8 mouse cellular contexts compared by ENCODE assay signal in genomic region chr6:125148926-125149568, GRCm38 (mm10). TPM values are rescaled to one million over a fixed set of nuclear protein-coding genes. Genes with fewer than 3 reads are reported as not detected.
DNase-seq lines count a peak whose midpoint lies in the region; ATAC-seq lines count a peak whose summit lies in the region.

No protein-coding gene starts in this region.

- WGBS in midbrain, embryonic 12.5 days: 84% methylated on average over 16 of the region's 16 CpGs
- WGBS in midbrain, embryonic 15.5 days: 77% methylated on average over 16 of the region's 16 CpGs
- 39% methylated on average over 16 of the region's 16 CpGs for WGBS in heart, embryonic 16.5 days
- WGBS in midbrain, embryonic 14.5 days: 82% methylated on average over 16 of the region's 16 CpGs

- peaks cover 33% of the 10 kb centered on the region for H3K36me3 ChIP-seq in midbrain, embryonic 12.5 days
- peaks cover 7% of the 10 kb centered on the region; the same call in 1 of the 2 replicates for H3K36me3 ChIP-seq in midbrain, embryonic 15.5 days (replicated peaks)
- H3K36me3 ChIP-seq in heart, embryonic 16.5 days (ENCODE audit: control insufficient read depth, insufficient read depth): peaks cover 11% of the 10 kb centered on the region
- H3K36me3 ChIP-seq in midbrain, embryonic 14.5 days (ENCODE audit: control insufficient read depth, insufficient read depth, low read length): peaks cover 32% of the 10 kb centered on the region

- peak; percentile 36 to 37 for DNase-seq in cerebellum, postnatal 36 days
- DNase-seq in kidney, postnatal 36 days: peak; percentile 78 to 80
- DNase-seq in midbrain, embryonic 14.5 days: no peak
- DNase-seq in thymus, adult 18-20 months: no peak

- no peaks in the 10 kb centered on the region for H3K9me3 ChIP-seq in midbrain, embryonic 12.5 days
- no peaks in the 10 kb centered on the region for H3K9me3 ChIP-seq in midbrain, embryonic 15.5 days
- no peaks in the 10 kb centered on the region for H3K9me3 ChIP-seq in heart, embryonic 16.5 days (replicated peaks; ENCODE audit: control insufficient read depth, low read length)
- no peaks in the 10 kb centered on the region for H3K9me3 ChIP-seq in midbrain, embryonic 14.5 days (ENCODE audit: control insufficient read depth, low read length)

- peaks cover 40% of the 10 kb centered on the region for H3K4me1 ChIP-seq in midbrain, embryonic 12.5 days
- H3K4me1 ChIP-seq in midbrain, embryonic 15.5 days: peaks cover 48% of the 10 kb centered on the region
- H3K4me1 ChIP-seq in heart, embryonic 16.5 days (ENCODE audit: control insufficient read depth, insufficient read depth, low read length): peaks cover 47% of the 10 kb centered on the region
- peaks cover 33% of the 10 kb centered on the region for H3K4me1 ChIP-seq in midbrain, embryonic 14.5 days (ENCODE audit: control insufficient read depth, insufficient read depth, low read length)

- H3K4me3 ChIP-seq in midbrain, embryonic 12.5 days: no peak overlapping the region
- H3K4me3 ChIP-seq in midbrain, embryonic 15.5 days: no peak overlapping the region
- H3K4me3 ChIP-seq in heart, embryonic 16.5 days (ENCODE audit: low read length): peak overlapping the region; percentile 26
- H3K4me3 ChIP-seq in midbrain, embryonic 14.5 days (replicated peaks; ENCODE audit: low read depth, low read length): no peak overlapping the region

- H3K9ac ChIP-seq in midbrain, embryonic 12.5 days (replicated peaks): peak overlapping the region; percentile 44; the same call in 1 of the 2 replicates
- no peak overlapping the region for H3K9ac ChIP-seq in midbrain, embryonic 15.5 days
- peak overlapping the region; percentile 74 for H3K9ac ChIP-seq in heart, embryonic 16.5 days (ENCODE audit: low read length)
- no peak overlapping the region; the same call in 1 of the 2 replicates for H3K9ac ChIP-seq in midbrain, embryonic 14.5 days (replicated peaks; ENCODE audit: low read length)

- H3K27me3 ChIP-seq in midbrain, embryonic 12.5 days: no peaks in the 10 kb centered on the region
- H3K27me3 ChIP-seq in midbrain, embryonic 15.5 days (replicated peaks): no peaks in the 10 kb centered on the region
- no peaks in the 10 kb centered on the region for H3K27me3 ChIP-seq in heart, embryonic 16.5 days (ENCODE audit: control insufficient read depth, insufficient read depth, low read length)
- no peaks in the 10 kb centered on the region for H3K27me3 ChIP-seq in midbrain, embryonic 14.5 days (ENCODE audit: control insufficient read depth, insufficient read depth, low read length)

- H3K4me2 ChIP-seq in midbrain, embryonic 12.5 days (replicated peaks): no peak overlapping the region
- no peak overlapping the region for H3K4me2 ChIP-seq in midbrain, embryonic 15.5 days
- H3K4me2 ChIP-seq in heart, embryonic 16.5 days (ENCODE audit: low read depth, low read length): peak overlapping the region; percentile 79
- no peak overlapping the region for H3K4me2 ChIP-seq in midbrain, embryonic 14.5 days (ENCODE audit: low read length)

- H3K27ac ChIP-seq in midbrain, embryonic 12.5 days (replicated peaks): 0 out of 2 replicates have a peak overlapping the region, but pooled peaks have one; percentile 35
- H3K27ac ChIP-seq in midbrain, embryonic 15.5 days: no peak overlapping the region
- H3K27ac ChIP-seq in heart, embryonic 16.5 days (ENCODE audit: low read length): peak overlapping the region; percentile 95
- H3K27ac ChIP-seq in midbrain, embryonic 14.5 days (replicated peaks; ENCODE audit: low read depth, low read length): peak overlapping the region; percentile 26

- no peak for ATAC-seq in midbrain, embryonic 12.5 days (ENCODE audit: low FRiP score, low read depth)
- no peak for ATAC-seq in midbrain, embryonic 15.5 days (replicated peaks)
- ATAC-seq in heart, embryonic 16.5 days (replicated peaks; ENCODE audit: extremely low read depth, insufficient read depth, low FRiP score): no peak; the same call in 1 of the 2 replicates
- ATAC-seq in midbrain, embryonic 14.5 days (ENCODE audit: low FRiP score, low TSS enrichment): no peak
- ATAC-seq in monocyte, adult 5-6 weeks (replicated peaks; ENCODE audit: insufficient number of reproducible peaks, low FRiP score, low TSS enrichment, poor library complexity, severe bottlenecking): no peak

RNA-seq across cellular contexts. Expression of gene Iffo1, which starts 4.0 kb away (rescaled TPM):
- polyA plus RNA-seq in midbrain, embryonic 12.5 days (2016; fragmentation: Nextera tagmentation; extraction: Ambion mirVana): 18.7 and 18.8 TPM in 2 replicates
- polyA plus RNA-seq in midbrain, embryonic 15.5 days (2015; fragmentation: Nextera tagmentation; extraction: Ambion mirVana): 22.0 and 23.3 TPM in 2 replicates
- 11.7 and 13.2 TPM in 2 replicates for polyA plus RNA-seq in heart, embryonic 16.5 days (2015; fragmentation: Nextera tagmentation; extraction: Ambion mirVana)
- polyA plus RNA-seq in midbrain, embryonic 14.5 days (2014; fragmentation: Nextera tagmentation; extraction: Ambion mirVana): 15.8 and 18.2 TPM in 2 replicates
- 15.5 to 29.7 TPM (median 16.2 TPM) in 3 replicates for total RNA-seq in monocyte, adult 5-6 weeks (2017)

RNA-seq across cellular contexts. Expression of gene Gapdh, which starts 17.2 kb away (rescaled TPM):
- 1,933 and 1,972 TPM in 2 replicates for polyA plus RNA-seq in midbrain, embryonic 12.5 days (2016; fragmentation: Nextera tagmentation; extraction: Ambion mirVana)
- 1,389 and 1,453 TPM in 2 replicates for polyA plus RNA-seq in midbrain, embryonic 15.5 days (2015; fragmentation: Nextera tagmentation; extraction: Ambion mirVana)
- 3,677 and 4,254 TPM in 2 replicates for polyA plus RNA-seq in heart, embryonic 16.5 days (2015; fragmentation: Nextera tagmentation; extraction: Ambion mirVana)
- polyA plus RNA-seq in midbrain, embryonic 14.5 days (2014; fragmentation: Nextera tagmentation; extraction: Ambion mirVana): 1,501 and 1,547 TPM in 2 replicates
- 353 to 432 TPM (median 359 TPM) in 3 replicates for total RNA-seq in monocyte, adult 5-6 weeks (2017)

RNA-seq across cellular contexts. Expression of gene Nop2, which starts 17.3 kb away (rescaled TPM):
- polyA plus RNA-seq in midbrain, embryonic 12.5 days (2016; fragmentation: Nextera tagmentation; extraction: Ambion mirVana): 54.1 and 56.4 TPM in 2 replicates
- 48.4 and 49.1 TPM in 2 replicates for polyA plus RNA-seq in midbrain, embryonic 15.5 days (2015; fragmentation: Nextera tagmentation; extraction: Ambion mirVana)
- polyA plus RNA-seq in heart, embryonic 16.5 days (2015; fragmentation: Nextera tagmentation; extraction: Ambion mirVana): 45.0 and 45.8 TPM in 2 replicates
- polyA plus RNA-seq in midbrain, embryonic 14.5 days (2014; fragmentation: Nextera tagmentation; extraction: Ambion mirVana): 42.7 and 46.3 TPM in 2 replicates
- 15.9 to 23.8 TPM (median 23.2 TPM) in 3 replicates for total RNA-seq in monocyte, adult 5-6 weeks (2017)

RNA-seq across cellular contexts. Expression of gene Ncapd2, which starts 42.5 kb away (rescaled TPM):
- 183 and 192 TPM in 2 replicates for polyA plus RNA-seq in midbrain, embryonic 12.5 days (2016; fragmentation: Nextera tagmentation; extraction: Ambion mirVana)
- polyA plus RNA-seq in midbrain, embryonic 15.5 days (2015; fragmentation: Nextera tagmentation; extraction: Ambion mirVana): 58.3 and 58.6 TPM in 2 replicates
- 97.4 and 99.3 TPM in 2 replicates for polyA plus RNA-seq in heart, embryonic 16.5 days (2015; fragmentation: Nextera tagmentation; extraction: Ambion mirVana)
- polyA plus RNA-seq in midbrain, embryonic 14.5 days (2014; fragmentation: Nextera tagmentation; extraction: Ambion mirVana): 40.6 and 50.3 TPM in 2 replicates
- total RNA-seq in monocyte, adult 5-6 weeks (2017): 17.6 to 79.8 TPM (median 33.5 TPM) in 3 replicates

RNA-seq across cellular contexts. Expression of gene Mrpl51, which starts 42.6 kb away (rescaled TPM):
- 165 and 172 TPM in 2 replicates for polyA plus RNA-seq in midbrain, embryonic 12.5 days (2016; fragmentation: Nextera tagmentation; extraction: Ambion mirVana)
- 129 and 131 TPM in 2 replicates for polyA plus RNA-seq in midbrain, embryonic 15.5 days (2015; fragmentation: Nextera tagmentation; extraction: Ambion mirVana)
- 270 and 281 TPM in 2 replicates for polyA plus RNA-seq in heart, embryonic 16.5 days (2015; fragmentation: Nextera tagmentation; extraction: Ambion mirVana)
- 128 and 141 TPM in 2 replicates for polyA plus RNA-seq in midbrain, embryonic 14.5 days (2014; fragmentation: Nextera tagmentation; extraction: Ambion mirVana)
- 20.1 to 33.9 TPM (median 25.9 TPM) in 3 replicates for total RNA-seq in monocyte, adult 5-6 weeks (2017)

Comparison
In these comparisons a context has a peak if more than half of its experiments do, and no peak if none do; other contexts are left out.
1. H3K9ac ChIP-seq: peak in midbrain, embryonic 12.5 days (single experiment) and heart, embryonic 16.5 days (single experiment); none in midbrain, embryonic 15.5 days (single experiment) and midbrain, embryonic 14.5 days (single experiment).
2. DNase-seq: peak in cerebellum, postnatal 36 days (2 of 2) and kidney, postnatal 36 days (2 of 2); none in midbrain, embryonic 14.5 days (single experiment) and thymus, adult 18-20 months (0 of 2).